In genomic region chr19:5053909-5054308, GRCm38 (mm10) we compare ENCODE assay signal across 10 mouse cellular contexts. TPM values are rescaled to one million over a fixed set of nuclear protein-coding genes. Genes with fewer than 3 reads are reported as not detected.
A peak's percentile ranks its signal among the peaks of the same experiment; 100 is the strongest.
DNase-seq lines count a peak whose midpoint lies in the region; ATAC-seq and TF ChIP-seq lines count a peak whose summit lies in the region.
"Had no signal": no experiment of that assay in that cellular context is flagged by ENCODE, and none has a peak within 500 bp of the region (broad histone marks: within the 10 kb centered on the region; RNA-seq: fewer than 3 reads in every experiment).

No protein-coding gene starts in this region.

- TF ChIP-seq POLR2A in MEL (IDR thresholded peaks at IDR 0.05; ENCODE audit: control insufficient read depth in 1 of 2, insufficient read depth in 1 of 2, low read depth in 1 of 2, low read length in 2 of 2, poor library complexity in 1 of 2) = peak; percentile 50 to 55; a peak in 2 of 4 replicates
- TF ChIP-seq POLR2A in small intestine, adult 2 months (IDR thresholded peaks at IDR 0.05; ENCODE audit: low read depth, low read length) = no peak

- TF ChIP-seq CTCF in MEL (IDR thresholded peaks at IDR 0.05 in 2 of 3, conservative IDR thresholded peaks at IDR 0.05 in 1 of 3; ENCODE audit: control insufficient read depth in 1 of 3, insufficient read depth in 1 of 3, low read depth in 2 of 3, low read length in 3 of 3, poor library complexity in 1 of 3, severe bottlenecking in 1 of 3) = peak; percentile 96 to 99 (median 96)
- TF ChIP-seq CTCF in small intestine, adult 2 months (IDR thresholded peaks at IDR 0.05; ENCODE audit: extremely low read depth, insufficient read length, insufficient replicate concordance, low read depth, low read length) = peak; percentile 82

- H3K27ac ChIP-seq in hindbrain, embryonic 11.5 days (ENCODE audit: low read depth, low read length) = no peak overlapping the region
- no peak overlapping the region for H3K27ac ChIP-seq in hindbrain, embryonic 13.5 days
- H3K27ac ChIP-seq in MEL (ENCODE audit: control insufficient read depth, low read depth, low read length) = peak overlapping the region; percentile 94
- H3K27ac ChIP-seq in small intestine, adult 2 months (ENCODE audit: insufficient read depth, low read depth, low read length) = no peak overlapping the region
- H3K27ac ChIP-seq: embryonic facial prominence, embryonic 15.5 days; macrophage had no signal

- H3K9ac ChIP-seq in hindbrain, embryonic 11.5 days (ENCODE audit: low read depth, low read length) = no peak overlapping the region
- no peak overlapping the region for H3K9ac ChIP-seq in hindbrain, embryonic 13.5 days
- H3K9ac ChIP-seq in MEL (ENCODE audit: control insufficient read depth, low read depth, low read length, poor library complexity, severe bottlenecking) = peak overlapping the region; percentile 67
- H3K9ac ChIP-seq: embryonic facial prominence, embryonic 15.5 days had no signal

- no peaks in the 10 kb centered on the region for H3K36me3 ChIP-seq in hindbrain, embryonic 11.5 days (ENCODE audit: control insufficient read depth, insufficient read depth, low read length)
- H3K36me3 ChIP-seq in hindbrain, embryonic 13.5 days = peaks cover 12% of the 10 kb centered on the region
- peaks cover under 1 to 15% of the 10 kb centered on the region in 2 experiments; a peak in 3 of 4 replicates for H3K36me3 ChIP-seq in MEL (ENCODE audit: control insufficient read depth in 1 of 2, insufficient read depth in 2 of 2, low read length in 2 of 2)
- H3K36me3 ChIP-seq in small intestine, adult 2 months (ENCODE audit: control insufficient read depth, insufficient read depth, low read length) = peaks cover 6% of the 10 kb centered on the region; the same call in 1 of the 2 replicates

- WGBS in hindbrain, embryonic 11.5 days = 16% methylated on average over 9 of the region's 9 CpGs
- WGBS in hindbrain, embryonic 13.5 days = 17% methylated on average over 9 of the region's 9 CpGs
- 33% methylated on average over 9 of the region's 9 CpGs for WGBS in small intestine, adult 2 months

- peaks cover 31% of the 10 kb centered on the region for H3K27me3 ChIP-seq in hindbrain, embryonic 11.5 days (ENCODE audit: control insufficient read depth, insufficient read depth, low read length)
- peaks cover 67% of the 10 kb centered on the region for H3K27me3 ChIP-seq in hindbrain, embryonic 13.5 days
- H3K27me3 ChIP-seq in MEL (ENCODE audit: control insufficient read depth in 1 of 2, insufficient read depth in 2 of 2, low read length in 2 of 2) = no peaks in the 10 kb centered on the region
- H3K27me3 ChIP-seq in small intestine, adult 2 months (ENCODE audit: control insufficient read depth, insufficient read depth, low read length) = no peaks in the 10 kb centered on the region

- H3K79me2 ChIP-seq in MEL (ENCODE audit: control insufficient read depth, insufficient read depth, low read length, poor library complexity) = no peaks in the 10 kb centered on the region

- peak; percentile 28 for TF ChIP-seq RAD21 in MEL (IDR thresholded peaks at IDR 0.05; ENCODE audit: low read depth, low read length)

- DNase-seq in hindbrain, embryonic 11.5 days (ENCODE audit: low spot score) = peak; percentile 82
- peak; percentile 95 for DNase-seq in 3T3-L1 (ENCODE audit: low read depth, low spot score)
- peak; percentile 90 for DNase-seq in MEL (ENCODE audit: low read depth, low spot score)
- peak; percentile 64 to 80 for DNase-seq in cerebellum, postnatal 36 days
- DNase-seq in liver = peak; percentile 71
- DNase-seq in gastrocnemius, postnatal 25 days = no peak

- ATAC-seq in hindbrain, embryonic 11.5 days (ENCODE audit: low FRiP score) = no peak
- no peak for ATAC-seq in hindbrain, embryonic 13.5 days (ENCODE audit: low FRiP score)

- H3K4me1 ChIP-seq in hindbrain, embryonic 11.5 days (replicated peaks; ENCODE audit: control insufficient read depth, insufficient read depth, low read length) = peaks cover 3% of the 10 kb centered on the region
- H3K4me1 ChIP-seq in hindbrain, embryonic 13.5 days (replicated peaks) = peaks cover 27% of the 10 kb centered on the region
- peaks cover 7 to 24% of the 10 kb centered on the region in 2 experiments; a peak in 3 of 4 replicates for H3K4me1 ChIP-seq in MEL (ENCODE audit: control insufficient read depth in 1 of 2, insufficient read depth in 2 of 2, low read length in 2 of 2)
- H3K4me1 ChIP-seq in small intestine, adult 2 months (ENCODE audit: control insufficient read depth, insufficient read depth, insufficient read length, low read length) = peaks cover 5% of the 10 kb centered on the region

- H3K4me3 ChIP-seq in hindbrain, embryonic 11.5 days (ENCODE audit: low read depth, low read length) = no peak overlapping the region
- H3K4me3 ChIP-seq in hindbrain, embryonic 13.5 days = no peak overlapping the region
- peak overlapping the region in 1 of 2 experiments; percentile 72; a peak in 2 of 4 replicates for H3K4me3 ChIP-seq in MEL (ENCODE audit: control insufficient read depth in 1 of 2, insufficient read depth in 1 of 2, low read depth in 2 of 2, low read length in 2 of 2)
- no peak overlapping the region for H3K4me3 ChIP-seq in small intestine, adult 2 months (ENCODE audit: low read depth, low read length)
- H3K4me3 ChIP-seq: embryonic facial prominence, embryonic 15.5 days had no signal

- peak in 1 of 2 experiments; percentile 84; a peak in 2 of 4 replicates for TF ChIP-seq EP300 in MEL (IDR thresholded peaks at IDR 0.05; ENCODE audit: low read depth in 1 of 2, low read length in 2 of 2)

- H3K4me2 ChIP-seq in hindbrain, embryonic 11.5 days (replicated peaks; ENCODE audit: low read depth, low read length) = no peak overlapping the region
- no peak overlapping the region for H3K4me2 ChIP-seq in hindbrain, embryonic 13.5 days
- H3K4me2 ChIP-seq: embryonic facial prominence, embryonic 15.5 days had no signal

- no peaks in the 10 kb centered on the region for H3K9me3 ChIP-seq in hindbrain, embryonic 11.5 days (ENCODE audit: control insufficient read depth, low read length)
- H3K9me3 ChIP-seq in hindbrain, embryonic 13.5 days = no peaks in the 10 kb centered on the region
- H3K9me3 ChIP-seq in MEL (replicated peaks; ENCODE audit: insufficient read depth, low read length) = no peaks in the 10 kb centered on the region
- H3K9me3 ChIP-seq: embryonic facial prominence, embryonic 15.5 days had no signal

TF ChIP-seq in MEL, 35 proteins besides CTCF, POLR2A, EP300 and RAD21 (continues in another document):
- TF ChIP-seq USF2 (IDR thresholded peaks at IDR 0.05; ENCODE audit: borderline replicate concordance in 1 of 2, insufficient read depth in 1 of 2, low read depth in 1 of 2, low read length in 2 of 2) = no peak
- no peak for TF ChIP-seq CHD2 (IDR thresholded peaks at IDR 0.05; ENCODE audit: low read length)
- peak; percentile 79 for TF ChIP-seq POLR2AphosphoS2 (IDR thresholded peaks at IDR 0.05; ENCODE audit: low read length)
- peak; percentile 44; the same call in 1 of the 2 replicates for TF ChIP-seq ELF1 (IDR thresholded peaks at IDR 0.05; ENCODE audit: low read depth, low read length)
- no peak for TF ChIP-seq MAFK (IDR thresholded peaks at IDR 0.05; ENCODE audit: borderline replicate concordance, low read depth, low read length)

RNA-seq across cellular contexts. Expression of gene Rin1, which starts 3.6 kb away (rescaled TPM):
- 0.80 and 1.7 TPM in 2 replicates for polyA plus RNA-seq in hindbrain, embryonic 11.5 days (2014; fragmentation: Nextera tagmentation; extraction: Ambion mirVana)
- polyA plus RNA-seq in hindbrain, embryonic 13.5 days (2015; fragmentation: Nextera tagmentation; extraction: Ambion mirVana) = 1.1 and 1.5 TPM in 2 replicates
- total RNA-seq in MEL (2012; rRNA removed) = 0.33 and 0.42 TPM in 2 replicates
- polyA plus RNA-seq in MEL (2012; ENCODE audit: insufficient read depth in 1 of 2, insufficient read length in 2 of 2, low read depth in 1 of 2, low replicate concordance in 2 of 2, missing spikeins in 1 of 2) = 1 to 10 TPM in 1 of 2 experiments, not detected in 1; 1.3 TPM
- 5.1 and 8.2 TPM in 2 replicates for polyA plus RNA-seq in small intestine, adult 2 months (2012; rRNA removed)
- 1 to 10 TPM; 1.3 to 2.1 TPM for total RNA-seq in gastrocnemius, postnatal 25 days (2021)

RNA-seq across cellular contexts. Expression of gene Brms1, which starts 12.8 kb away (rescaled TPM):
- polyA plus RNA-seq in hindbrain, embryonic 11.5 days (2014; fragmentation: Nextera tagmentation; extraction: Ambion mirVana) = 62.0 and 66.1 TPM in 2 replicates
- 46.0 and 48.2 TPM in 2 replicates for polyA plus RNA-seq in hindbrain, embryonic 13.5 days (2015; fragmentation: Nextera tagmentation; extraction: Ambion mirVana)
- total RNA-seq in MEL (2012; rRNA removed) = 22.3 and 29.6 TPM in 2 replicates
- polyA plus RNA-seq in MEL (2012; ENCODE audit: insufficient read depth in 1 of 2, insufficient read length in 2 of 2, low read depth in 1 of 2, low replicate concordance in 2 of 2, missing spikeins in 1 of 2) = 10 to 100 TPM in 1 of 2 experiments, not detected in 1; 78.6 TPM
- polyA plus RNA-seq in small intestine, adult 2 months (2012; rRNA removed) = 22.5 and 47.0 TPM in 2 replicates
- 10 to 100 TPM; 11.6 to 12.6 TPM for total RNA-seq in gastrocnemius, postnatal 25 days (2021)

RNA-seq across cellular contexts. Expression of gene Cd248, which starts 14.0 kb away (rescaled TPM):
- polyA plus RNA-seq in hindbrain, embryonic 11.5 days (2014; fragmentation: Nextera tagmentation; extraction: Ambion mirVana) = 26.8 and 27.9 TPM in 2 replicates
- 19.1 and 20.4 TPM in 2 replicates for polyA plus RNA-seq in hindbrain, embryonic 13.5 days (2015; fragmentation: Nextera tagmentation; extraction: Ambion mirVana)
- total RNA-seq in MEL (2012; rRNA removed) = 0.23 and 0.27 TPM in 2 replicates
- under 1 TPM in 1 of 2 experiments, not detected in 1; 0.86 TPM for polyA plus RNA-seq in MEL (2012; ENCODE audit: insufficient read depth in 1 of 2, insufficient read length in 2 of 2, low read depth in 1 of 2, low replicate concordance in 2 of 2, missing spikeins in 1 of 2)
- polyA plus RNA-seq in small intestine, adult 2 months (2012; rRNA removed) = 3.4 and 8.2 TPM in 2 replicates
- total RNA-seq in gastrocnemius, postnatal 25 days (2021) = 10 to 100 TPM; 13.8 to 23.3 TPM
- polyA plus RNA-seq: macrophage had no signal

RNA-seq across cellular contexts. Expression of gene AC124502.3, which starts 15.2 kb away (rescaled TPM):
- 0.73 and 2.3 TPM in 2 replicates for polyA plus RNA-seq in hindbrain, embryonic 11.5 days (2014; fragmentation: Nextera tagmentation; extraction: Ambion mirVana)
- 3.9 and 5.9 TPM in 2 replicates for polyA plus RNA-seq in hindbrain, embryonic 13.5 days (2015; fragmentation: Nextera tagmentation; extraction: Ambion mirVana)
- 1.1 and 2.1 TPM in 2 replicates for total RNA-seq in MEL (2012; rRNA removed)
- under 1 TPM in 1 of 2 experiments, not detected in 1; 0.75 TPM for polyA plus RNA-seq in MEL (2012; ENCODE audit: insufficient read depth in 1 of 2, insufficient read length in 2 of 2, low read depth in 1 of 2, low replicate concordance in 2 of 2, missing spikeins in 1 of 2)
- 0.99 and 1.2 TPM in 2 replicates for polyA plus RNA-seq in small intestine, adult 2 months (2012; rRNA removed)
- total RNA-seq in gastrocnemius, postnatal 25 days (2021) = 1 to 10 TPM in 1 of 2 experiments, under 1 TPM in 1; 0.26 to 1.4 TPM

RNA-seq across cellular contexts. Expression of gene B4gat1, which starts 15.3 kb away (rescaled TPM):
- polyA plus RNA-seq in hindbrain, embryonic 11.5 days (2014; fragmentation: Nextera tagmentation; extraction: Ambion mirVana) = 35.4 and 45.2 TPM in 2 replicates
- polyA plus RNA-seq in hindbrain, embryonic 13.5 days (2015; fragmentation: Nextera tagmentation; extraction: Ambion mirVana) = 61.2 and 66.0 TPM in 2 replicates
- total RNA-seq in MEL (2012; rRNA removed) = 6.9 and 7.8 TPM in 2 replicates
- 1 to 10 TPM in 1 of 2 experiments, not detected in 1; 9.6 TPM for polyA plus RNA-seq in MEL (2012; ENCODE audit: insufficient read depth in 1 of 2, insufficient read length in 2 of 2, low read depth in 1 of 2, low replicate concordance in 2 of 2, missing spikeins in 1 of 2)
- 11.4 and 18.1 TPM in 2 replicates for polyA plus RNA-seq in small intestine, adult 2 months (2012; rRNA removed)
- 10 to 100 TPM; 17.9 to 20.1 TPM for total RNA-seq in gastrocnemius, postnatal 25 days (2021)
